Mouse (Mus musculus): ENCODE results near the gene Zfp146. TPM values are rescaled to one million over a fixed set of nuclear protein-coding genes. Genes with fewer than 3 reads are reported as not detected.

The Zfp146 gene
- polyA plus RNA-seq, 1 experiment from 2014 or later: 11.3 TPM

DNA sequence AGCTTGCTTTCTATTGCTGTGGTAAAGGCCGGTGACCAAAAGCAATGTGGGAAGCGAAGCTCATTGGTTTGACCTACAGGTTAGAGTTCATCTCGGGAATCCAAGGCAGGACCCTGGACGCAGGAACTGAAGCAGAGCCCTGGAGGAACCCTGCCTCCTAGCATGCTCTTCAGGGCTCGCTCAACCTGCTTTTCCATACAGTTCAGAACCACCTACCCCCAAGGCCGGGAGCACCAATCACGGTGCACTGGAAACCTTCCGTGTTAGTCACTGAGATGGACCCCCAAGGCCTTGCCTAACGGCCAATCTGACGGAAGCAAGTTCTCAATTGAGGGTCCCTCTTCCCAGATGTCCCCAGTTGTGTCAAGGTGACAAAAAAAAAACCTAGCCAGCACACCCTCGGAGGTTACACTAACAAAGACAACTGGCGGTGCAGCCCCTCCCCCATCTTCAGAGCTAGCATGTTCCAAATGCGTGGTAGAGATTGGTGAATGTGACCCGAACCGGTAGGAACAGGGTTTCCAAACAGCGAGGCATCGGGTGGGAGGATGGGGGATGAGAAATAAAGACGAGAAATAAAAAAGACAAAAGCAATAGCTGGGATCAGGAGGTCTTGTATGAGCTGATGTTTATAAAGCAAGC lies 30.1 kb upstream of the Zfp146 start:
- 79% methylated on average over 18 of the region's 18 CpGs for WGBS
- no peaks in the 10 kb centered on the region for H3K27me3 ChIP-seq (replicated peaks)
- ATAC-seq (ENCODE audit: low FRiP score): no peak
- H3K27ac ChIP-seq (replicated peaks): no peak overlapping the region
- no peak overlapping the region for H3K4me2 ChIP-seq
- no peaks in the 10 kb centered on the region for H3K36me3 ChIP-seq
- no peak overlapping the region for H3K4me3 ChIP-seq (replicated peaks)
- H3K9ac ChIP-seq (replicated peaks): no peak overlapping the region
- peaks cover 28% of the 10 kb centered on the region for H3K4me1 ChIP-seq
- no peaks in the 10 kb centered on the region for H3K9me3 ChIP-seq (replicated peaks)

DNA sequence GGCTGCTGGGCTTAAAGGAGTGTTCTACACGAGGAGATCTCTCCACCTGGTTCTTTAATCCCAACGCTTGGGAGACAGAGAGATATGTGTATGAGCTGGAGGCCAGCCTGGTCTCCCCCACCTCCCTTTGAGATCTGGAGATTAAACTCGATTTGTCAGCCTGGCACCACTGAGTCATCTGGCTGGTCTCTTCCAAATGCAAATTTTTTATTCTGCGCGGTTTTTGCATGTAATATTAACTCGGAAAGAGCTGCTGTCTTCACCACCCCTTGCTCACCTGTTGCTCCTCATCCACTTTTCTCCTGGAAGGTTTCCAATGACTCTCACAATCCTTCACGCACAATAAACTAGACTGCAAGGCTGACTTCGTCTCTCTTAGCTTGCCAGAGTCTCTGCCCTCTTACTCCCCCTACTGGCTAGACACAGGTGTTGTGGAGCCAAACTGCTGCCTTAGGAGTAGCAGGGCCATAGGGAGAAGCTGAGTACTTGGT lies 29.0 kb upstream of the Zfp146 start, which contains the start of gene Capns1:
Gene Capns1, minus strand, starts transcription at position 331 of the 491 bp plus-strand sequence.
- Histone ChIP-seq H3K4me3 (replicated peaks) (peak within 1 kb of the TSS; percentile 16), H3K4me1 (peaks cover 27% of the 10 kb centered on the region), H3K27ac (replicated peaks) (no peak within 1 kb of the TSS), H3K9me3 (replicated peaks) (no peaks in the 10 kb centered on the region), H3K4me2 (peak within 1 kb of the TSS; percentile 40), H3K9ac (replicated peaks) (no peak within 1 kb of the TSS), H3K36me3 (no peaks in the 10 kb centered on the region), H3K27me3 (replicated peaks) (no peaks in the 10 kb centered on the region)
- ATAC-seq (ENCODE audit: low FRiP score): no peak
- WGBS: 9% methylated on average over 8 of the region's 8 CpGs

DNA sequence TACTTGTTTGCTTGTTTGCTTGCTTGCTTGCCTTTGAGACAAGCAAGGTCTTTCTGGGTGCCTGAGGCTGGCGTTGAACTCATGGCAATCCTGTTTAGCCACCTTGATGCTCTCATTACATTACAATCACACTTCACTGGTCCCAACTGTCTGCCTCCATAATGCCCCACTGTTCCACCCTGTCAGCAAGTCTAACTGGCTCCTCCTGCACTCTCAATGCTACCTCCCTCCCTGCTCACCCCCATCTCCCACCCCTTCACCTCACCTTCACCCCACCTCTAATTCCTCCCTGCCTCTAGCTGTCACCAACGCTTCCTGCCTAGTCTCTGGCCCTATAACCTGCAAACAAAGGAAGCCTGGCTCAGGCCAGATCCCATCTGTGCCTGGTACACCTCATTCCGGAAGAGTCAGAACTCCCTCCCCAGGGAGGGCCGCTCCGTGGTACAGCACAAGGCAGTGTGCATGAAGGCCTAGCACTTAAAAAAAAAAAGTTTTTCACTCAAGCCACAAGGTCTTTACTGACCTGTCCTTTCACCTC lies 28.1 kb upstream of the Zfp146 start:
- Histone ChIP-seq H3K9ac (replicated peaks) (no peak overlapping the region), H3K4me2 (no peak overlapping the region), H3K4me1 (peaks cover 36% of the 10 kb centered on the region), H3K27me3 (replicated peaks) (no peaks in the 10 kb centered on the region), H3K9me3 (replicated peaks) (no peaks in the 10 kb centered on the region), H3K4me3 (replicated peaks) (no peak overlapping the region), H3K36me3 (peaks cover under 1% of the 10 kb centered on the region; the same call in 1 of the 2 replicates), H3K27ac (replicated peaks) (no peak overlapping the region)
- no peak for ATAC-seq (ENCODE audit: low FRiP score)
- 72% methylated on average over 5 of the region's 5 CpGs for WGBS

DNA sequence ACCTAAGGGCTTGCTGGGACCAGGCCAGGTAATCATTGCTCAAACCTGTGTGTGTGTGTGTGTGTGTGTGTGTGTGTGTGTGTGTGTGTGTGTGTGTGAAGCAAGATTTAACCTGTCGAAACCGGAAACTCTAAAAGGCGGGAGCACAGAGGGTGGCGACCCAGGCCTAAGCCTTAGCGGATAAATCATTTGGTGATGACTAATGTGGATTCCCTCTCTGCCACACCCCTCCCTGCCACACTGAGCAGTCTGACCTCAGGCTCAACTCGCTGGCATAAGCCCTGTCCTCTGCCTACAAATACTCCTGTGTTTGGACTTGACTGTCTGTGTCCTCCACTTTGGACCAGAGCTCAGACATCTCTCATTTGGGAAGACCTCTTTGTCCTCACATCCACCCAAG lies 26.6 kb upstream of the Zfp146 start:
- H3K9me3 ChIP-seq (replicated peaks): no peaks in the 10 kb centered on the region
- H3K4me3 ChIP-seq (replicated peaks): no peak overlapping the region
- no peak for ATAC-seq (ENCODE audit: low FRiP score)
- H3K4me1 ChIP-seq: peaks cover 33% of the 10 kb centered on the region
- H3K36me3 ChIP-seq: peaks cover 15% of the 10 kb centered on the region
- H3K4me2 ChIP-seq: no peak overlapping the region
- no peak overlapping the region for H3K27ac ChIP-seq (replicated peaks)
- no peaks in the 10 kb centered on the region for H3K27me3 ChIP-seq (replicated peaks)
- no peak overlapping the region for H3K9ac ChIP-seq (replicated peaks)
- WGBS: 80% methylated on average over 6 of the region's 6 CpGs

DNA sequence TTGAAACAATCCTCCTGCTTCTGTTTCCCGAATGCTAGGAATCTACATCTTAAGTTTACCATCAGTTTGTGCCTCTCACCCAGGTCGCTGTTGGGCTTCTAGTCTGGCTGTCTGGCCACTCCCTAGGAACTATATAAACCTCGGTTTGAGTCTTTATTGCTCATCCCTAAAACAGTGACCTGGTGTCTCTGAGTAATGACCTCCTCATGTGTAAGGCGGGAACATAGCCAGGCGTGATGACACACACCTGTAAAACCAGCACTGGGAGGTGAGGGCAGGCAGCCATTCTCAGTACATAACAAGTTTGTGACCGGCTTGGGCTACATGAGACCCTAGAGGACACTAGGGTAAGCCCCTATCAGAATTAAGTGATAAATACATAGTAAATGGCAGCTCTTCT lies 25.9 kb upstream of the Zfp146 start:
- 70% methylated on average over 6 of the region's 6 CpGs for WGBS

DNA sequence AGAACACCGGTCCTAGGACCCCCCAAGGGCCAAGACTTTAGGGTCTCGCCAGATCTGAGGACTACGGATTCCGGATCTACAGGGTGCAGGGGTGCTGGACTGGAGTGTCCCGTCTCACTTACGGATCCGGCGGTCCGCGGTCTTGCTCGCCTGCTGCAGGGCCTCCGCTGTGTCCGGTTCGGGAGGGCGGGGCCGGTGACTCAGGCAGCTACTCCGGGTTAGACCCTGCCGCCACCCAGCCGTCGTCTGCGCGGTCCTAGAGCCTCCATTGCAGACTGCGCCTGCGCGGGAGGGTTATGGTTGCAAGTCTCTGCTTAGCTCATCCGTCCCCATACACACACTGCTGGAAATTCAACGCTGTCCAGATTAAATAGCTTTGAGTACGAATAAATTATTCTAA lies 25.3 kb upstream of the Zfp146 start:
- peaks cover 25% of the 10 kb centered on the region for H3K36me3 ChIP-seq
- under 1% methylated on average over 28 of the region's 28 CpGs for WGBS
- peak overlapping the region; percentile 62 for H3K4me3 ChIP-seq (replicated peaks)
- H3K4me2 ChIP-seq: peak overlapping the region; percentile 67
- peaks cover 33% of the 10 kb centered on the region for H3K4me1 ChIP-seq
- peak overlapping the region; percentile 68 for H3K9ac ChIP-seq (replicated peaks)
- no peaks in the 10 kb centered on the region for H3K27me3 ChIP-seq (replicated peaks)
- no peaks in the 10 kb centered on the region for H3K9me3 ChIP-seq (replicated peaks)
- peak overlapping the region; percentile 79 for H3K27ac ChIP-seq (replicated peaks)
- ATAC-seq (ENCODE audit: low FRiP score): peak; percentile 90

More for the DNA sequence above, 25.9 kb upstream of the Zfp146 start:
- ATAC-seq (ENCODE audit: low FRiP score): no peak
- Histone ChIP-seq H3K9me3 (replicated peaks) (no peaks in the 10 kb centered on the region), H3K4me2 (peak overlapping the region; percentile 67), H3K27me3 (replicated peaks) (no peaks in the 10 kb centered on the region), H3K36me3 (peaks cover 19% of the 10 kb centered on the region), H3K4me1 (peaks cover 33% of the 10 kb centered on the region), H3K9ac (replicated peaks) (peak overlapping the region; percentile 68; the same call in 1 of the 2 replicates), H3K4me3 (replicated peaks) (peak overlapping the region; percentile 62; the same call in 1 of the 2 replicates), H3K27ac (replicated peaks) (peak overlapping the region; percentile 79)

DNA sequence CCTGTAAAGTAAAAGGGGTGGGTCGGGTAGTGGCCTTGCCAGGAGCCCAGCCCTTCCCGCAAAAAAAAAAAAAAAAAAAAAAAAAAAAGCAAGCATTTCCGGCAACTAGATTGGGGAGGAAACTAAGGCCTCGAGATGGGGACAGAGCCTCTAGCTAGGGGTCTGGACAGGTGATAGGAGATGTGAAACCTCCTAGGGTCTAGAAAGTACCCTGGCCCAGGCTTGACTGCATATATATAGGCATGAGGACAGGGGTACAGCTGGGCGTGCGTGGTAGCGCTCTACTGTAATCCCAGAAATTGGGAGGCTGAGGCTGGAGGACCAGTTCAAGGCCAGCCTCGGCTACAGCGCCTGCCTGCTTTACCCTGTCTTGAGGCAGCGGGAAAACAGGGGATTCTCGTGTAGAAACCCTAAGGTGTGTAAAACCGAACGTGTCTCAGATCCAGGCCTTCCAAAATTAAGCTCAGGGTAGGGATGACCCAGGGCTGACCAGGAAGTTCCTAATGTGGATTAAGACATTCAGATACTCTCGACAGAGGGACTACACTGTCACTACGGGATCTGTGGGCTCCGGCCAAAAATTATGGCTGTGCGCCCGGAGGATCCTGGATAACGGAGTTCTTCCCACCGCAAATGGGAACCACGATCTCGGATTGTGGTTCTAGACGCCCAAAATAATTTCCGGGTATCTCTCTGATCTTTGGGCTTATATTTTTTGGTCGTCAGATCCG lies 24.7 kb upstream of the Zfp146 start:
- peak overlapping the region; percentile 67 for H3K4me2 ChIP-seq
- no peaks in the 10 kb centered on the region for H3K9me3 ChIP-seq (replicated peaks)
- H3K9ac ChIP-seq (replicated peaks): peak overlapping the region; percentile 68
- under 1% methylated on average over 26 of the region's 26 CpGs for WGBS
- peaks cover 30% of the 10 kb centered on the region for H3K36me3 ChIP-seq
- peak overlapping the region; percentile 79 for H3K27ac ChIP-seq (replicated peaks)
- H3K4me1 ChIP-seq: peaks cover 33% of the 10 kb centered on the region
- H3K4me3 ChIP-seq (replicated peaks): peak overlapping the region; percentile 62
- no peaks in the 10 kb centered on the region for H3K27me3 ChIP-seq (replicated peaks)
- peak; percentile 36 for ATAC-seq (ENCODE audit: low FRiP score)

DNA sequence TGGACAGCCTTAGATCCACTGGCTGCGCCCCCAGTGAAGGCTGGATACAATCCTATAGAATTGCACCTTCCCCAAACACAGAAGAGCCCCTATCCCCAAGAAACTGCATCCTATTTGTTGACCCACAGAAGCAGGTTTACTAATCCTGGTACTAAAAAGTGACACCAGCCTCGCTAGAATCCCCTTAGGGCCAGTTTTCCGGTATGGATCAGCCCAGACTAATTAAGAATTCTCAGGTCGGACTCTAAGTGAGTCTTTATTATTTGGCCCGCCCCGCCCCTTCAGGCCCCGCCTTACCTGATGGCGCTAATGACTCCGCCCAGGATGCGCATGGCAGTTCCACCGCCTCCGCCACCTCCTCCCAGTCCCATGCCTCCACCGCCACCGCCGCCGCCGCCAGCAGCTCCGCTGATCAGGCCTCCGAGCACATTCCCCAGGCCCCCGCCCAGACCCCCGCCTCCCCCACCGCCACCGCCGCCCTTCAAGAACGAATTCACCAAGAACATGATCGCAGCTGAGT lies 24.1 kb upstream of the Zfp146 start:
- peak; percentile 65 for ATAC-seq (ENCODE audit: low FRiP score)
- Histone ChIP-seq H3K9ac (replicated peaks) (peak overlapping the region; percentile 68), H3K27ac (replicated peaks) (peak overlapping the region; percentile 79), H3K4me3 (replicated peaks) (peak overlapping the region; percentile 62), H3K4me1 (peaks cover 31% of the 10 kb centered on the region), H3K4me2 (peak overlapping the region; percentile 67), H3K27me3 (replicated peaks) (no peaks in the 10 kb centered on the region), H3K9me3 (replicated peaks) (no peaks in the 10 kb centered on the region), H3K36me3 (peaks cover 36% of the 10 kb centered on the region)
- WGBS: under 1% methylated on average over 26 of the region's 26 CpGs

DNA sequence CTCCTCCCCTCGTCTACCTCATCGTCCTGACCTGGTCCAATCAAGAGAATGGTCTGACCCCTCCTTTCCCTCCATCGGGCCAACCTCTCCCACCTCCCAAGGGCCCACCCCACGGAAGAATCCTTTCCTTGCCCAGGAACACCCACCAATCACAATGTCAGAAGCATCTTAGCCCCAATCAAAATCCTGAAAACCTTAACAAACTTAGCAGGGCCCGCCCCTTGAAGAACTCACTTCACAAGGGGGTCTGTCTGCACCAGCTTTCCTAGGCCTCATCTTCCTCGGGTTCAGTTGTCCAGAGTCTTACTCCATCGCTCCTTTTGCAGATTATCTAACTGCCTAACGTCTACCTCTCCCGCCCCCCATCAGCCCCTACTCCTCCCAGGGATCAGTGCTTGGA lies 23.5 kb upstream of the Zfp146 start:
- H3K9me3 ChIP-seq (replicated peaks): no peaks in the 10 kb centered on the region
- peak overlapping the region; percentile 79 for H3K27ac ChIP-seq (replicated peaks)
- H3K27me3 ChIP-seq (replicated peaks): no peaks in the 10 kb centered on the region
- H3K36me3 ChIP-seq: peaks cover 42% of the 10 kb centered on the region
- peak overlapping the region; percentile 67 for H3K4me2 ChIP-seq
- no peak for ATAC-seq (ENCODE audit: low FRiP score)
- H3K9ac ChIP-seq (replicated peaks): peak overlapping the region; percentile 68
- peaks cover 25% of the 10 kb centered on the region for H3K4me1 ChIP-seq
- 18% methylated on average over 9 of the region's 9 CpGs for WGBS
- peak overlapping the region; percentile 62 for H3K4me3 ChIP-seq (replicated peaks)

DNA sequence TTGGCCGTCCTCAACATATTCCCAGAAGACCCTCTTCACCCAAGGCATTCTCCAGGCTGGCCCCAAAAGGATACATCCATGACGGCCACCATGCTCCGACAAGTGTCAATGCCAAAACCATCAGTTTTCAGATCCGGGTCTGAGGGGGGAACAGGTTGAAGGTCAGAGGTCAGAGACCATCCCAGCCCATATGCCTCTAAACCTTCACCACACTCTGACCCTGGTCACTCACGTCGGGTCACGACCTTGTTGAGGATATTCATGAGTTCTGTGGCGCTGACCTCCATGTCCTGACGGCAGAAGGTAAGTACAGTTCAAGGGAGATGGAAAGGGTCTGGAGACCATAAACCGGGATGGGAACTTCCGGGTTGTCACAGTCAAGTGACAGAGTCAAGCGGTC lies 22.5 kb upstream of the Zfp146 start:
- WGBS: 91% methylated on average over 12 of the region's 12 CpGs
- H3K4me1 ChIP-seq: peaks cover 22% of the 10 kb centered on the region
- H3K27me3 ChIP-seq (replicated peaks): no peaks in the 10 kb centered on the region
- H3K27ac ChIP-seq (replicated peaks): no peak overlapping the region
- no peak overlapping the region for H3K4me3 ChIP-seq (replicated peaks)
- H3K9ac ChIP-seq (replicated peaks): no peak overlapping the region
- no peak overlapping the region for H3K4me2 ChIP-seq
- H3K9me3 ChIP-seq (replicated peaks): no peaks in the 10 kb centered on the region
- ATAC-seq (ENCODE audit: low FRiP score): no peak
- peaks cover 51% of the 10 kb centered on the region for H3K36me3 ChIP-seq

DNA sequence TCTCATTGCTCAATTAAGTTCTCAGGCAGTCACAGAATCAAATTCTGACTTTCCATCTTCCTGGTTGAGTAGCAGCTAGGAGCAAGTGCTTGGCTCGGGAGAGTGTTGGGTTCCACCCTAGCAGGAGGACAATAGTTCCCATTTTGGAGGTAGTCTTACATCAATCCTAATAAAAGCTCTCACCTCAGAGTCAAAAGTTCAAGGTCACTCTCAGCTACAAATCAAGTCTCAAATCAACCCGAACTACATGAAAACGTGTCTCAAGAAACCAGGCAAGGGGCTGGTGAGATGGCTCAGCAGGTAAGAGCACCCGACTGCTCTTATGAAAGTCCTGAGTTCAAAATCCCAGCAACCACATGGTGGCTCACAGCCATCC lies 19.6 kb upstream of the Zfp146 start:
- Histone ChIP-seq H3K27me3 (replicated peaks) (no peaks in the 10 kb centered on the region), H3K4me1 (peaks cover 17% of the 10 kb centered on the region), H3K27ac (replicated peaks) (no peak overlapping the region), H3K9me3 (replicated peaks) (no peaks in the 10 kb centered on the region), H3K36me3 (peaks cover 74% of the 10 kb centered on the region), H3K4me3 (replicated peaks) (no peak overlapping the region), H3K4me2 (no peak overlapping the region), H3K9ac (replicated peaks) (no peak overlapping the region)
- WGBS: 86% methylated on average over 4 of the region's 4 CpGs
- ATAC-seq (ENCODE audit: low FRiP score): no peak

All from neural tube, embryonic 15.5 days (tissue).